Mouse (Mus musculus) liver, embryonic 16.5 days (tissue): ENCODE data around the gene Smurf2. TPM values are rescaled to one million over a fixed set of nuclear protein-coding genes. Genes with fewer than 3 reads are reported as not detected.

ENCODE experiments used
- ATAC-seq: fragments of 200-750 bp; cut with Nextera tagmentation; 2 replicates; pipeline ENCODE4 v1.8.0; 2017; ENCODE audit warnings: low read depth, mild to moderate bottlenecking, moderate number of reproducible peaks, moderate library complexity
- H3K27ac ChIP-seq: fragments of 300-500 bp; sonication (generic); 2 replicates; pipeline ENCODE4 v1.5.1; 2014; ENCODE audit warnings: mild to moderate bottlenecking, low read length
- H3K27me3 ChIP-seq: fragments of 300-500 bp; sonication (generic); 2 replicates; pipeline ENCODE4 v1.6.1; 2014; ENCODE audit warnings: low read depth, low read length, mixed read lengths; ENCODE audit not compliant: control insufficient read depth, insufficient read depth
- H3K36me3 ChIP-seq: fragments of 300-500 bp; sonication (generic); 2 replicates; pipeline ENCODE4 v1.6.1; 2014; ENCODE audit warnings: mild to moderate bottlenecking; ENCODE audit not compliant: control insufficient read depth, insufficient read depth
- H3K4me1 ChIP-seq: fragments of 300-500 bp; sonication (generic); 2 replicates; pipeline ENCODE4 v1.6.1; 2014; ENCODE audit warnings: low read depth, low read length, mixed read lengths; ENCODE audit not compliant: control insufficient read depth
- H3K4me2 ChIP-seq: fragments of 300-500 bp; sonication (generic); 2 replicates; pipeline ENCODE4 v1.6.1; 2014; ENCODE audit warnings: low read depth, low read length, mixed read lengths
- H3K4me3 ChIP-seq: fragments of 300-500 bp; sonication (generic); 2 replicates; pipeline ENCODE4 v1.5.1; 2014; ENCODE audit warnings: low read depth, mild to moderate bottlenecking, low read length
- H3K9ac ChIP-seq: fragments of 300-500 bp; sonication (generic); 2 replicates; pipeline ENCODE4 v1.6.1; 2014; ENCODE audit warnings: low read depth, low read length
- H3K9me3 ChIP-seq: fragments of 300-500 bp; sonication (generic); replicated peaks from 2 replicates; pipeline ENCODE4 v1.6.1; 2016; ENCODE audit warnings: low read length; ENCODE audit not compliant: control insufficient read depth
- WGBS: fragments of 180-500 bp; shearing (Covaris S2); extraction: QIAGEN DNeasy Blood & Tissue Kit; methylation state at CpG from one replicate; pipeline ENCODE4 v1.1.7; 2014; ENCODE audit not compliant: insufficient replicate concordance; 5-methylcytosine and 5-hydroxymethylcytosine counted together
- polyA plus RNA-seq: library from polyadenylated mRNA; unstranded; fragments of >200 nt; fragmentation: Nextera tagmentation; extraction: Ambion mirVana; gene quantifications from 2 replicates; pipeline ENCODE4 v1.2.1, GENCODE M21; 2015

The Smurf2 gene
- polyA plus RNA-seq, 1 experiment from 2014 or later, result 3.3 TPM

- 1% methylated on average over 30 of the region's 30 CpGs for WGBS
- no peaks in the 10 kb centered on the region for H3K9me3 ChIP-seq
- H3K27ac ChIP-seq, result peak within 1 kb of the TSS; percentile 97
- H3K9ac ChIP-seq, result peak within 1 kb of the TSS; percentile 91
- no peaks in the 10 kb centered on the region for H3K27me3 ChIP-seq
- H3K4me1 ChIP-seq, result peaks cover 14% of the 10 kb centered on the region
- peak within 1 kb of the TSS; percentile 93 for H3K4me2 ChIP-seq
- H3K4me3 ChIP-seq, result peak within 1 kb of the TSS; percentile 85
- peak; percentile 99 for ATAC-seq
- peaks cover 42% of the 10 kb centered on the region for H3K36me3 ChIP-seq
These were observed 141.0 kb downstream of the Smurf2 start, which contains the start of gene Polg2 for GRCm38 (mm10) chr11:106779388-106780088. Polg2 (minus strand) TSS chr11:106779537.

- peak overlapping the region; percentile 91 for H3K9ac ChIP-seq
- H3K36me3 ChIP-seq, result peaks cover 35% of the 10 kb centered on the region
- under 1% methylated on average over 39 of the region's 39 CpGs for WGBS
- peak overlapping the region; percentile 93 for H3K4me2 ChIP-seq
- H3K9me3 ChIP-seq, result no peaks in the 10 kb centered on the region
- no peaks in the 10 kb centered on the region for H3K27me3 ChIP-seq
- peaks cover 14% of the 10 kb centered on the region for H3K4me1 ChIP-seq
- H3K4me3 ChIP-seq, result peak overlapping the region; percentile 85
- peak overlapping the region; percentile 97 for H3K27ac ChIP-seq
- peak; percentile 60 for ATAC-seq
These were observed 141.7 kb downstream of the Smurf2 start for GRCm38 (mm10) chr11:106778589-106779387.

DNA sequence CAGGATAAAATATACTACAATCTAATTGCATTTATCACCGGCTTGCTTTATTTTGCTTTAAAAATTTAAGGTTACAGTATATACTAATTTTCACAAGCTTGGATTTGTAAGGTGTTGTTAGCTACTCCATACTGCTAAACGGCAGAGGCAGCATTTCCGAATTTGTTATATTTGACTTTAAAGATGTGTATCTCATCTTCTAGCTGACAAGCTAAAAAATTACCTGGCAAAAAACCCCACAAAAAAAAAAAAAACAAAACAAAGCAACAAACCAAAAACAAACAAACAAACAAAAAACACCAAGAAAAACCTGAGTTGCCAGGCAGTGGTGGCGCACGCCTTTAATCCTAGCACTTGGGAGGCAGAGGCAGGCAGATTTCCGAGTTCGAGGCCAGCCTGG lies 142.4 kb downstream of the Smurf2 start:
- Histone ChIP-seq H3K27ac (no peak overlapping the region), H3K36me3 (peaks cover 30% of the 10 kb centered on the region), H3K4me3 (peak overlapping the region; percentile 85), H3K4me1 (peaks cover 14% of the 10 kb centered on the region), H3K9me3 (no peaks in the 10 kb centered on the region), H3K27me3 (no peaks in the 10 kb centered on the region), H3K4me2 (peak overlapping the region; percentile 93), H3K9ac (no peak overlapping the region; the same call in 1 of the 2 replicates)
- 69% methylated on average over 7 of the region's 7 CpGs for WGBS
- ATAC-seq, result no peak

- H3K36me3 ChIP-seq, result peaks cover 30% of the 10 kb centered on the region
- H3K9me3 ChIP-seq, result no peaks in the 10 kb centered on the region
- H3K4me3 ChIP-seq, result no peak overlapping the region
- H3K9ac ChIP-seq, result no peak overlapping the region
- WGBS, result 81% methylated on average over 3 of the region's 3 CpGs
- ATAC-seq, result no peak
- H3K4me2 ChIP-seq, result peak overlapping the region; percentile 93; the same call in 1 of the 2 replicates
- no peak overlapping the region; the same call in 1 of the 2 replicates for H3K27ac ChIP-seq
- peaks cover 11% of the 10 kb centered on the region for H3K4me1 ChIP-seq
- H3K27me3 ChIP-seq, result no peaks in the 10 kb centered on the region
These were observed 143.1 kb downstream of the Smurf2 start for GRCm38 (mm10) chr11:106777395-106777794.

DNA sequence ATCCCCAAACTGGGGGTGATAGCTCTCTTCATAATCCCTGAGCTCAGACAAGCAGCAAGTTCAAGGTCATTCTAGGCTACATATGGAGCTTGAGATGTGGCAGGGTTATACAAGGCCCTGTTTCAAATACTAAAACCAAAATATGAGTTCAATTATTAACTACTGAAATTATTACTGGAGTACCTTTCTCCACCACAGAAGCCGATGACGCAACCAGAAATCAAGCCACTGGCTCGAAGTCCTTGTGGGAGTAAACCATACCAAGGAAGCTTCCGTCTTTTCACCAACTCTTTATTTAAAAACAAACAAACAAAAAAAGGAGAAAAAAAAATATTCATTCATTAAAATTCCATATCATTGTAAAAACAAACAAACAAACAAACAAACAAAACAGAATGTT lies 143.6 kb downstream of the Smurf2 start:
- WGBS, result 70% methylated on average over 4 of the region's 4 CpGs
- Histone ChIP-seq H3K9ac (no peak overlapping the region), H3K36me3 (peaks cover 27% of the 10 kb centered on the region), H3K9me3 (no peaks in the 10 kb centered on the region), H3K27ac (no peak overlapping the region), H3K4me3 (no peak overlapping the region), H3K4me1 (peaks cover 11% of the 10 kb centered on the region), H3K27me3 (no peaks in the 10 kb centered on the region), H3K4me2 (no peak overlapping the region)
- no peak for ATAC-seq

- no peak for ATAC-seq
- no peak overlapping the region for H3K4me3 ChIP-seq
- H3K27me3 ChIP-seq, result no peaks in the 10 kb centered on the region
- H3K36me3 ChIP-seq, result peaks cover 46% of the 10 kb centered on the region
- no peak overlapping the region for H3K9ac ChIP-seq
- H3K27ac ChIP-seq, result no peak overlapping the region
- WGBS, result 84% methylated on average over 9 of the region's 9 CpGs
- peaks cover 3% of the 10 kb centered on the region for H3K4me1 ChIP-seq
- no peak overlapping the region for H3K4me2 ChIP-seq
- H3K9me3 ChIP-seq, result no peaks in the 10 kb centered on the region
These were observed 147.5 kb downstream of the Smurf2 start for GRCm38 (mm10) chr11:106773061-106773460.

DNA sequence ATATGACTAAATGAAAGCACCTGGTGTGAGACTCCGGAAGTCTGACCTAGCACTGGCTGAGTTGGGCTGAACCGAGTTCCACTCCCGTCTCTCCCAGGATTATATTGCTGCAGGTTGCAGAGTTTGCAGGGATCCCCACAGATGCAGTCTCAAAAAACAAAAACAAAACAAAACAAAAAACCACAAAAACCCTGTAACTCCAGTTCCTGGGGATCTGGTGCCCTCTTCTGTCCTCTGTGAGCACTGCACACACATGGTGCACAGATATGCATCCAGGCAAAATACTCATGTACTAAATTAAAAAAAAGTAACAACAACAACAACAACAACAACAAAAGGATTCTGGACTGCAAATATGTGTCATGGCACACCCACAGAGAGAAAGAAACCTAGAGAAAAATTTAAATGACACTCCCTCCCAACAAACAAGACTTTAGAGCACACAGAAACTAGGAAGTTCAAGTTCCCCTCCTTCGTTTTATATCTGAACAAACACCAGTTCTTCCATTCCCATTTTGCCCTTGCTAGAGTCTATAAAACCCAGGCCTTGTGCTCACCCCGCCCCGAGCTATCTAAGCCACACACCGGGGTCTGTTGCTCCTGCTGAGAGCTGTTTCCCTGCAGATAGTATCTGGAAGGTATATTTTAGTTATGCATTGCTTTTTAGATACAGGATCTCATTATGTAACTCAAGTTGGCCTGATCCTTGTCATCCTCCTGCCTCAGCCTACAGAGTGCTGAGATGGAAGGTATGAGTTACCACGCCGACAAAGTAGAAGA lies 150.1 kb downstream of the Smurf2 start:
- Histone ChIP-seq H3K9me3 (no peaks in the 10 kb centered on the region), H3K36me3 (peaks cover 54% of the 10 kb centered on the region), H3K4me2 (no peak overlapping the region), H3K4me1 (no peaks in the 10 kb centered on the region), H3K27me3 (no peaks in the 10 kb centered on the region), H3K27ac (no peak overlapping the region), H3K4me3 (no peak overlapping the region), H3K9ac (no peak overlapping the region)
- WGBS, result 67% methylated on average over 9 of the region's 9 CpGs
- ATAC-seq, result no peak
